Mouse (Mus musculus) small intestine, adult 2 months (tissue): Measurements from ENCODE around the gene Naa38.

Source experiments
- CTCF ChIP-seq: fragments of 200-500 bp; IDR thresholded peaks from 2 replicates; pipeline ENCODE4 v1.5.1; 2012; ENCODE audit warnings: low read depth, mild to moderate bottlenecking, control low read depth, inconsistent platforms, low read length, moderate library complexity, mixed read lengths; ENCODE audit not compliant: insufficient replicate concordance, insufficient read length; ENCODE audit errors: extremely low read depth
- POLR2A ChIP-seq: fragments of 200-500 bp; IDR thresholded peaks from 2 replicates; pipeline ENCODE4 v1.6.1; 2012; ENCODE audit warnings: low read depth, mild to moderate bottlenecking, control low read depth, inconsistent platforms, low read length, moderate library complexity

DNA sequence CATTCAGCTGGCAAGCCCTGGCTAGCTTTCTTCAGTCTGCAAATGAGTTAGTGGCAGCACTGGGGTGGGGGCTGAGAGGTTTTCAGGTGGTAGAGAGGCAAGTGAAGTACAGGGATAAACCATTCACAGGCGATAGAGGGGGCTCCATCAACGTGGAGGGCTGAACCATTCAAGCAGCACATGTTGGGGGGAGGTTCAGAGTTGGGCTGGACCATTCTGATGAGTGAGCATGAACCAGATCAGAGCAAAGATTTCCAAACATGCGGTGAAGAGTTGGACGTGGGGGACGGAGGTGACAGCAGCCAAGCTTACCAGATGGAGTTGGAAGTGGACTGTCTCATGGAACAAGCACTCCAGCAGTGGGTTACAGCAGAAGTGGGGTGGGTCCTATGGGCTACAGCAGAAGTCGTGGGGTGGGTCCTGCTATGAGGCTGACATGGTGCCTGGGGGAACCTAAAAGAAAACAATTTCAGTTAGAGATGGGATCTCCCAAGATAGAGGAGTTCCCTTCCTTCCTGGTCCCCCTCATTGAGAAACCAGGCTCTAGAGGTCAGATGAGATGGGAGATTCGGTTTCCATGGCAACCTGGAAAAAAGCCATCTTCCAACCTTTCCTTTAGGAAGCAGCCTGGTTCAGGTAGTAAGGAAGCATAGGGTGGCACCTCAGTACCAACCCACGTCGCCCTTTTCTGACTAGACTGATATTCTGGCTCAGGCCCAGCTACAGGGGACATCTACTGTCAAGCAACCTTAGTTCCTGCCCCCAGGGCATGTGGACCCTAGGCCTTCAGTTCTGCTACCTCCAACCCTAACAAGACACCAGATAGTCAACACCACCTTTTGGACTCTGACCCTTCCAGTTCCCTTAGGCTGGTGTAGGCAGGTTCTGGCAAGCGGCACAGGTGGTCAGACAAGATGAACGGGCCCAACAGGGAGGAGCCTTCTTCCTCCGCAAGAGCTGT lies 18.2 kb downstream of the Naa38 start, which contains the start of gene Kdm6b:
- TF ChIP-seq CTCF: no peak
- TF ChIP-seq POLR2A: peak; percentile 20; the same call in 1 of the 2 replicates
